Mouse (Mus musculus) limb, embryonic 11.5 days (tissue): Measurements from ENCODE around the gene Spats2. TPM values are rescaled to one million over a fixed set of nuclear protein-coding genes. Genes with fewer than 3 reads are reported as not detected.

Experiments used
- ATAC-seq: fragments of 200-750 bp; cut with Nextera tagmentation; 2 replicates; pipeline ENCODE4 v1.8.0; 2017; ENCODE audit warnings: low read depth; ENCODE audit not compliant: insufficient number of reproducible peaks, low FRiP score, low TSS enrichment
- DNase-seq: peaks from one replicate; pipeline ENCODE4 v3.0.0-alpha.2; 2015; ENCODE audit warnings: low spot score
- H3K27ac ChIP-seq: fragments of 300-500 bp; sonication (generic); replicated peaks from 2 replicates; pipeline ENCODE4 v1.5.1; 2014; ENCODE audit warnings: low read depth, mild to moderate bottlenecking, low read length
- H3K27me3 ChIP-seq: fragments of 300-500 bp; sonication (generic); 2 replicates; pipeline ENCODE4 v1.6.1; 2014; ENCODE audit warnings: mild to moderate bottlenecking, low read length, mixed read lengths; ENCODE audit not compliant: control insufficient read depth, insufficient read depth
- H3K36me3 ChIP-seq: fragments of 300-500 bp; sonication (generic); 2 replicates; pipeline ENCODE4 v1.6.1; 2014; ENCODE audit warnings: mild to moderate bottlenecking, low read length, moderate library complexity, mixed read lengths; ENCODE audit not compliant: control insufficient read depth, insufficient read depth
- H3K4me1 ChIP-seq: fragments of 300-500 bp; sonication (generic); 2 replicates; pipeline ENCODE4 v1.6.1; 2014; ENCODE audit warnings: low read length, mixed read lengths; ENCODE audit not compliant: control insufficient read depth, insufficient read depth
- H3K4me2 ChIP-seq: fragments of 300-500 bp; sonication (generic); 2 replicates; pipeline ENCODE4 v1.6.1; 2014; ENCODE audit warnings: low read depth, mild to moderate bottlenecking, moderate library complexity; ENCODE audit not compliant: severe bottlenecking
- H3K4me3 ChIP-seq: fragments of 300-500 bp; sonication (generic); 2 replicates; pipeline ENCODE4 v1.5.1; 2014; ENCODE audit warnings: low read depth, low read length
- H3K9ac ChIP-seq: fragments of 300-500 bp; sonication (generic); 2 replicates; pipeline ENCODE4 v1.6.1; 2014; ENCODE audit warnings: mild to moderate bottlenecking, low read length
- H3K9me3 ChIP-seq: fragments of 300-500 bp; sonication (generic); 2 replicates; pipeline ENCODE4 v1.6.1; 2016; ENCODE audit warnings: low read length; ENCODE audit not compliant: control insufficient read depth
- WGBS: fragments of 180-500 bp; shearing (Covaris S2); extraction: QIAGEN DNeasy Blood & Tissue Kit; methylation state at CpG from one replicate; pipeline ENCODE4 v1.1.7; 2014; 5-methylcytosine and 5-hydroxymethylcytosine counted together
- polyA plus RNA-seq: library from polyadenylated mRNA; unstranded; fragments of >200 nt; fragmentation: Nextera tagmentation; extraction: Ambion mirVana; gene quantifications from 2 replicates; pipeline ENCODE4 v1.2.1, GENCODE M21; 2014

The Spats2 gene
- polyA plus RNA-seq, 1 experiment from 2014 or later: 70.1 TPM

DNA sequence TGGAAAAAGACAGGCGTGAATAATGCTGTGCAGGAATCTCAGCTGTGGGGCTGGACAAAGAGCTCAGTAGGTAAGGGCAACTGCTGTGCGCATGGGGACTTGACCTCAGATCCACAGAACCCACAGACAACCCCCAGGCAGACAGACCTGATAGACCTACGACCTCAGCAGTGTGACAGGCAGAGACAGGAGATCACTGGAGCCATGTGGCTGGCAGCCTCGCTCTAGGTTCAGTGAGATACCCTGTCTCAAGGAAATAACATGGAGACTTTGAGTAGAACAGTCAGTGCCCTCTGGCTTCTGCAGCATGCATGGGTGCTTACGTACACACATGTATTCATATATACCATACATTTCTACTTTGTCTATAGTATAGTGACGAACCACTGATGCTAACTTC lies 46.4 kb downstream of the Spats2 start:
- ATAC-seq (no peak), DNase-seq (no peak)
- Histone ChIP-seq H3K27ac (no peak overlapping the region), H3K36me3 (peaks cover 18% of the 10 kb centered on the region), H3K27me3 (no peaks in the 10 kb centered on the region), H3K9ac (no peak overlapping the region), H3K4me2 (no peak overlapping the region), H3K4me1 (no peaks in the 10 kb centered on the region), H3K4me3 (no peak overlapping the region), H3K9me3 (no peaks in the 10 kb centered on the region)
- 93% methylated on average over 6 of the region's 6 CpGs for WGBS

DNA sequence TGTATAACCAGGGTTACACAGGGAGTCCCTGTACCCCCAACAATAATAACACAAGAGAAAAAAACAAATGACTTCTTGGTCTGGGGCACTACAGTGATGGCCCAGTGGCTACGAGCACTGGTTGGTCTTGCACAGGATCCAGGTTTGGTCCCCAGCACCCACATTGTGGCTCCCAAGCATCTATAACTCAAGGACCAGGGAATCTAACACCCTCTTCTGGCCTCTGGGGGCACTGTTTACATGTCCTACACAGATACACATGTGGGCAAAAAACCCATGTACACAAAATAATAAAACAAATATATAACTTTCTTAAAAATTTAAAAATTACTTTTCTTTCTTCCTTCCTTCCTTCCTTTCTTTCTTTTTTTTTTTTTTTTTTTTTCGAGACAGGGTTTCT lies 53.9 kb downstream of the Spats2 start:
- Histone ChIP-seq H3K4me3 (no peak overlapping the region), H3K9ac (no peak overlapping the region), H3K27me3 (no peaks in the 10 kb centered on the region), H3K9me3 (no peaks in the 10 kb centered on the region), H3K4me2 (no peak overlapping the region), H3K36me3 (peaks cover 16% of the 10 kb centered on the region), H3K27ac (no peak overlapping the region), H3K4me1 (no peaks in the 10 kb centered on the region)
- ATAC-seq (no peak), DNase-seq (no peak)
- 100% methylated on average over 1 of the region's 2 CpGs for WGBS

DNA sequence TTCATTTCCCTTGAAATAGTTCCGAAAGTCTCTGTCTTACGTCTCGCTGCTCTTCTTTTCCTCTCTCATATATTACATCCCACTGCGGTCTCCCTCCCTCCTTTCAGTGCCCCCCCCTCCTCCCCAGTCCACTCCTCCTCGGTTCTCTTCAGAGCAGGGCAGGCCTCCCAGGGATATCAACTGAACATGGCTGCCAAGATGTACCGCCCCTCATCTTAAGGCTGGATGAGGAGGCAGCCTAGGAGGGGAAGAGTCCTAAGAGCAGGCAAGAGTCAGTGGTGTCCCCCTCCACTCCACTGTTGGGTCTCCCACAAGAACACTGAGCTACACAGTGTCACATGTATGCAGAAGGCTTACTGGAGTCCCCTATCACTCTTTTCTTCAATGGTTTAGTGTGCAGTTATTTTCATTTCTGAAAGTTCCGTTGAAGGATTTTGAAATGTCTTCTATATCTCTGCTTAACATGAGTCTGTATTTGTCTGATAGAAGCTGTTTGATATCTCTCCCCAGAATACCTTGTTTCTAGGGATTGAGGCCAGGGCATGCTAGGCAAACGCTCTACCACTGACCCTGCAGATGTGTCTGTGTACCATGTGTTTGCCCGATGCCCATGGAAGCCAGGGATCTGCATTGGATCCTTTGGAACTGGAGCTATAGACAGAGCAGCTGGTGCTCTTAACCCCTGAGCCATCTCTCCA lies 58.6 kb downstream of the Spats2 start:
- no peak overlapping the region for H3K4me2 ChIP-seq
- no peaks in the 10 kb centered on the region for H3K4me1 ChIP-seq
- WGBS: 90% methylated on average over 9 of the region's 9 CpGs
- no peak for DNase-seq
- H3K27me3 ChIP-seq: no peaks in the 10 kb centered on the region
- peaks cover 22% of the 10 kb centered on the region for H3K36me3 ChIP-seq
- H3K27ac ChIP-seq: no peak overlapping the region
- ATAC-seq: no peak
- no peak overlapping the region for H3K4me3 ChIP-seq
- no peak overlapping the region for H3K9ac ChIP-seq
- H3K9me3 ChIP-seq: no peaks in the 10 kb centered on the region

DNA sequence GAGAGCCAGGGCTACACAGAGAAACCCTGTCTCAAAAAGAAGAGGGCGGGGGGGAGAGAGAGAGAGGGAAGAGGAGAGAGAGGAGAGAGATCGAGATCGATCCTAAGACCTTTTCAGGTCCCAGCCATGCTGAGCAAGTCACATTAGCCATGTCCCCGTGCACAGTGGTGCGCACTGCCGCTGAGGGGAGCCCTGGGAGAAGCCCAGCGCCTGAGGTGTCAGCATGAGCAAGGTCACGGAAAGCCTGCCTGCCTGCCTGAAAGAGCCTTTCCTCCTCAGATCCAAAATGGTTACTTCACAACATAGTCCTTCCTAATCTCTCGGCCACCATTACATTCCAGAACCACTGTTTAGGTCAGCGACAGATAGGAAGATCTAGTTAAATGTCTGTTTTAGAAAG lies 68.6 kb downstream of the Spats2 start:
- no peak overlapping the region for H3K27ac ChIP-seq
- peaks cover 11% of the 10 kb centered on the region for H3K36me3 ChIP-seq
- H3K4me2 ChIP-seq: no peak overlapping the region
- H3K9ac ChIP-seq: no peak overlapping the region
- no peaks in the 10 kb centered on the region for H3K4me1 ChIP-seq
- 87% methylated on average over 10 of the region's 10 CpGs for WGBS
- H3K27me3 ChIP-seq: no peaks in the 10 kb centered on the region
- no peak overlapping the region for H3K4me3 ChIP-seq
- ATAC-seq (no peak), DNase-seq (no peak)
- no peaks in the 10 kb centered on the region for H3K9me3 ChIP-seq

DNA sequence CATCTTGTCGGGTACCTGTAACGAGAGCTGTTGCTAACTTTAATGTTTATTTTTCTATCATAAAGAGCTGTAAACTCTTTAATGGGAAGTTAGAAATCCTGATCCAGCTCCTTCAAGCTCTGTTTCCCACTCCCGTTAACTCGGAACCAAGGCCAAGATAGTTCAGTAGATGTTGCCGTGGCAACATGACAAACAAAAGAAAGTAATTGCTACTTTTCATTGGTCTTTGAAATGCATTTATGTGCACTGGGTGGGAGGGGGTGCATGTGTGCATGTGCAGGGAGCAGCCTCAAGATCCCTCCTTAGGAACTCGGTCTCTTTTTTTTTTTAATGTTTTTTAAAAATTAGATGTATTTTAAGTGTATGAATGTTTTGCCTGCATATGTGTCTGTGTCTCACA lies 69.3 kb downstream of the Spats2 start:
- no peaks in the 10 kb centered on the region for H3K27me3 ChIP-seq
- H3K9ac ChIP-seq: no peak overlapping the region
- 81% methylated on average over 6 of the region's 6 CpGs for WGBS
- peaks cover 15% of the 10 kb centered on the region for H3K36me3 ChIP-seq
- no peak overlapping the region for H3K4me2 ChIP-seq
- no peaks in the 10 kb centered on the region for H3K4me1 ChIP-seq
- no peak overlapping the region for H3K4me3 ChIP-seq
- no peak overlapping the region for H3K27ac ChIP-seq
- DNase-seq: no peak
- no peak for ATAC-seq
- no peaks in the 10 kb centered on the region for H3K9me3 ChIP-seq

DNA sequence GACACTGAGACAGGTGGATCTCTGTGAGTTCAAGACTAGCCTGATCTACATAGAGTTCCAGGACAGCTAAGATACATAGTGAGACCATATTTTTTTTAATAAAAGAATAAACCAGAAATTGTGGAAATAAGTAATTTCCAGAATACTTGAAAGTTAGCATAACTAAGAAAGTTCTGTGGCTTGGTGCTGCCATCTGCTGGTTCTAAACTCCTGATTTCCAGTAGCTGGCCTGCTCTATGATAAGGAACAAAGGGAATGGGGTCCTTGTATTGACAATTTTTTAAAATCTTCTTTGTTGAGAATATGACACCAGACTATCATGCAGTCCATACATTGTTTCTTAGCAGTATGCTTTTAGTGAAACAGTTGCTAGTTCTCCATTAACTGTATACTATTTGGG lies 73.0 kb downstream of the Spats2 start:
- H3K9me3 ChIP-seq: no peaks in the 10 kb centered on the region
- no peaks in the 10 kb centered on the region for H3K4me1 ChIP-seq
- H3K27me3 ChIP-seq: no peaks in the 10 kb centered on the region
- DNase-seq (no peak), ATAC-seq (no peak)
- peaks cover 6% of the 10 kb centered on the region for H3K36me3 ChIP-seq
- no peak overlapping the region for H3K4me3 ChIP-seq
- H3K9ac ChIP-seq: no peak overlapping the region
- no peak overlapping the region for H3K27ac ChIP-seq
- no peak overlapping the region for H3K4me2 ChIP-seq

DNA sequence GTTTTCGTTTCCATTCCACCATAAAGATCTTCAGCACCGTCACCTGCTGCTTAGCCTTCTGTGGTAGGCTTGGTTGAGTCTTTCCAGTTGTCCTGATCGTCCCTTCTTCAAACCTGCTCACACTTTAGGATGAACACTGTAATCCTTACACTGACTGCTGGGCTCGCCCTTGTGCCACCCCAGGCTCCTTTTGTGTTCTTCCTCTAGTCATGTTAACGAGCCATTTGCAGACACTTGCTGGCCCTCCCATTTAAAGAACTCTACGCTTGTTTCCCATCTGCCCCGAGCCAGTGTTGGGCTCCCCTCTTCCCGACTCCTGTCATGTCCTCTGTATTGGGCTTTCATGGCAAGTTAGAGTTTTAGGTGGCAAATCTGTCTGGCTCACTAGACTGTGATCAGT lies 80.2 kb downstream of the Spats2 start:
- no peaks in the 10 kb centered on the region for H3K4me1 ChIP-seq
- H3K36me3 ChIP-seq: peaks cover 13% of the 10 kb centered on the region; the same call in 1 of the 2 replicates
- H3K9me3 ChIP-seq: no peaks in the 10 kb centered on the region
- no peak for DNase-seq
- H3K27ac ChIP-seq: no peak overlapping the region
- no peak overlapping the region for H3K4me2 ChIP-seq
- 77% methylated on average over 8 of the region's 8 CpGs for WGBS
- H3K4me3 ChIP-seq: no peak overlapping the region
- H3K27me3 ChIP-seq: no peaks in the 10 kb centered on the region
- no peak for ATAC-seq
- H3K9ac ChIP-seq: no peak overlapping the region

DNA sequence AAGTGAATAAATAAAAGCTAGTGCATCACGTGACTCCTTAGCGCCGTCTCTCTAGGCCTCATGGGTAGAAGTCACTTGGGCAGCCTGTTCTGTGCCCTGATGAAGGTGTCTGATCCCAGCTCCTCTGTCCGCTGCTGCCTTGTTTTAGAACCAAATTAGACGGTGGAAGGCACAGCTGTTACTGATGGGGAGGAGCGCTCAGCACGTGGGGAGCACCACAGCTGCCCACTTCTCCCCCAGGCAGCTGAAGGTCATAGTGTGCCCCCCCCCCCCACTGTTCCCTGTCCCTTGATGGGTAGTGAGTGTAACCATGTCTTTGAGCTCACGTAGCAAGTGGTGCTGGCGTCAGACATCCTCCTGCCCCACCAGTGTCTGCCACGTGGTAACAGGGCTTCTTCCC lies 87.5 kb downstream of the Spats2 start:
- no peaks in the 10 kb centered on the region for H3K9me3 ChIP-seq
- no peak overlapping the region for H3K4me2 ChIP-seq
- peaks cover 28% of the 10 kb centered on the region for H3K36me3 ChIP-seq

DNA sequence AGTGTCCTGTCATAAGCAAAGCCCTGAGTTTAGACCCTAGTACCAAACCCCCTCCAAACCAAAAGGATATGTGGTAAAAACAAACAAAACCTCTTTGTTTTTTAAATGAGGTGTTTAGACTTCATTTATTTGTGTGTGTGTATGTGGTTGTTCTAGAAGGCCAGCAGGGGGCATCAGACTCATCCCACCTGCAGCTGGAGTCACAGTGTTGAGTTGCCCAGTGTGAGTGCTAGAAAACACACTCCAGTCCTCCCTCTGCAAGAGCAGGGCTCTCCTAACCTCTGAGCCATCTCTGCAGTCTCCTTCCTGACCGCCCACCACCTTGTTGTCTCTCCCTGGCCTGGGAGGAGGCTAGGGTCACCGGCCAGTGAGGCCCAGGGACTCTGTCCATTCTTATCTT lies 89.2 kb downstream of the Spats2 start:
- ATAC-seq (no peak), DNase-seq (no peak)
- Histone ChIP-seq H3K27ac (no peak overlapping the region), H3K9me3 (no peaks in the 10 kb centered on the region), H3K4me2 (no peak overlapping the region), H3K4me3 (no peak overlapping the region), H3K4me1 (peaks cover 8% of the 10 kb centered on the region; the same call in 1 of the 2 replicates), H3K36me3 (peaks cover 21% of the 10 kb centered on the region), H3K9ac (no peak overlapping the region), H3K27me3 (no peaks in the 10 kb centered on the region)
- WGBS: 79% methylated on average over 2 of the region's 2 CpGs

More for the DNA sequence above, 87.5 kb downstream of the Spats2 start:
- no peaks in the 10 kb centered on the region for H3K27me3 ChIP-seq
- H3K4me1 ChIP-seq: no peaks in the 10 kb centered on the region
- 86% methylated on average over 10 of the region's 10 CpGs for WGBS
- H3K27ac ChIP-seq: no peak overlapping the region
- no peak overlapping the region for H3K4me3 ChIP-seq
- no peak overlapping the region for H3K9ac ChIP-seq
- no peak for ATAC-seq
- no peak for DNase-seq
